Mouse (Mus musculus) lung, postnatal 36 days (tissue): ENCODE results near the gene Polr3b.

Source experiments
- DNase-seq: peaks from one replicate; pipeline ENCODE4 v3.0.0; 2022; ENCODE audit warnings: mixed read lengths

Gene Polr3b

GRCm38 (mm10) chr10:84675653-84676052 lies 53.6 kb downstream of the Polr3b start:
- DNase-seq = no peak

DNA sequence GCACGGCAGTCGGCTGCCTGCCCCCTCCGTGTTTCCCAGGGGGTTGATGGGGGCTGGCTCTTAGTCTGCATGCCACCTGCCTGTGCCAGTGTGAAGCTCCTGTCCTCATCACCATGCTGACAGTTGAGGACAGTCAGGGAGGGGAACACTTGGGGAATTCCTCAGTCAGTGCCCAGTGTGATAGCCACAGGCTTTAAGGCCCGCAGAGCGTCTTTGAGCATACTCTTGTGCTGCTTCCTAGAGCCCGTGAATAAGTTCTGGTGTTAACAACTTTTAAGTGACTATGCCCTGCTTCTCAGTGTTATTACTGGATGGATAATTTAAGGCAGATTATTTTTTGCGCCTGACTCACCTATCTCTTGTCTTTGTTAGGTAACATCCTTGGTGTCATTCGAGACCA lies 54.4 kb downstream of the Polr3b start:
- no peak for DNase-seq

- DNase-seq = no peak
Measured at GRCm38 (mm10) chr10:84677871-84678270, 55.8 kb downstream of the Polr3b start.

GRCm38 (mm10) chr10:84678441-84678840 lies 56.3 kb downstream of the Polr3b start:
- DNase-seq = peak; percentile 58

GRCm38 (mm10) chr10:84685444-84686121 lies 63.5 kb downstream of the Polr3b start:
- DNase-seq = no peak

GRCm38 (mm10) chr10:84686122-84686497 lies 64.0 kb downstream of the Polr3b start:
- DNase-seq = peak; percentile 10

DNA sequence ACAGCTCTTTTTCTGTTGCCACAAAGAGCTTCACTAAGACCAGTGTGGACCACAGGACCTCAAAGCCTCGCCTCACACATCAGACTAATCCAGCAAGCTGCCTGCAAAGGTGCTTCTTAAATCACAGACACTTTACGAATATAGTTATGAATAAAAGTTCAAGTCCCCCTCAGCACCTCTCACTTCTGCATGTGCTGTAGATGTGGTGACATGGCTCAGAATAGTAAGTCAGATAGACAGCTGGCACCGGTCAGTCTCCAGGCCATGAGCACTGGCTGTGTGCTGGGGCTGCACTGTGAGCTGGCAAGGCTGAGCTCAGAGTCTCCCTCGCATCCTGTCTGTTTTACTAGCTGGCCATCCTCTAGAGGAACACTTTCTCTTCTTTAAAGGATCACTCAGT lies 64.6 kb downstream of the Polr3b start:
- no peak for DNase-seq

DNA sequence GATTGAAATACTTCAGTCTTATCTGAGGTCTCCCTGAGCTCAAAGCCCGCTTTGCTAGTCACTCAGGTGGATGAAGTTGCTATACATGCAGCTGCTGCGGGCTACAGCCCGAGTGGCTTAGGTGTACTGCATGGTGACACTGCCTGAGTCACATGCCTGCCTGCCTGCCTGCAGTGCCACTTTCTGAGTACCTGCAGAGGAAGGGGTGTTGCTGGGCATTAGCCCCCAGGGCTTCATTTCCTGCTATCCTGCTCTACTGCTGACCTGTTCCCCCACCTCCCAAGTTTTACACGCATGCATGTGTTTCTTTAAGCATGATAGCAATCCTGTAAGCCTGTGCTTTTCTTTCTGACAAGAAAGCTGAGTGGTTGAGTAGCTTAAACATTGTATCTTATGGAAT lies 65.6 kb downstream of the Polr3b start:
- no peak for DNase-seq

DNA sequence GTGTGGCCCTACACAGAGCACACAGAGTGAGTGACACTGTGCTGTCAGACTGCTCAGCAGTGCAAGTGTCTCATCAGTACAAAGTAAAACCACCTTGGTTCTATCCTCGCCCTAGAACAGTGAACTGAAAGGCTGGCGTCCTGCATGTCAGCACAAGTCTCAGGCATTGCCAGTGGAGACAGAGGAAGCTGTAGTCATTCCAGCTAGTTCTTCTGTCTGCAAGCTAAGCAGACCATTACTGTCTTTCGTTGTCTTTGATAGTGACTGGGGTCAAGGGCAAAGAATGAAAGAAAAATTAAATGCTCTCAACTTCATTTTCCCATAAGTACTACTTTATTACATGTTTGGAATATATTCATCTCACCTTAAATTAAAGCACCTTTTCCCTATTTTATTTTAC lies 67.8 kb downstream of the Polr3b start:
- DNase-seq = no peak

GRCm38 (mm10) chr10:84690818-84691217 lies 68.7 kb downstream of the Polr3b start:
- no peak for DNase-seq

DNA sequence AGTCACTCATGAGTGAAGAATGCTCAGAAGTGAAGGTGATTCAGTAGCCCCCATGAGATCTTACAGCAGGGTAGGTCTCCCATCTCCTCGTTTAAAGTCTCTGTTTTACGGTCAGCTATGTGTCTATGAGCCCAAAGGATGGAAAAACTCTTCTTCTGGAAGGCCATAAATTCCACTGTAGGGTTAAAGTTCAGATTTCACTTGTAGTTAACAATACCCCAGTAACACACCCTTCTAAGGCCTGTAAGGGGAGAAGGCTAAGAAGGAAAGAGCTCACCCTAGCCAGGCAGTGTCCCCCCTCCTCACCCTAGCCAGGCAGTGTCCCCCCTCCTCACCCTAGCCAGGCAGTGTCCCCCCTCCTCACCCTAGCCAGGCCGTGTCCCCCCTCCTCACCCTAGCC lies 69.6 kb downstream of the Polr3b start:
- DNase-seq = no peak

GRCm38 (mm10) chr10:84693841-84694638 lies 71.9 kb downstream of the Polr3b start:
- DNase-seq = no peak

- DNase-seq = no peak
Measured at GRCm38 (mm10) chr10:84700236-84700987, 78.3 kb downstream of the Polr3b start.

DNA sequence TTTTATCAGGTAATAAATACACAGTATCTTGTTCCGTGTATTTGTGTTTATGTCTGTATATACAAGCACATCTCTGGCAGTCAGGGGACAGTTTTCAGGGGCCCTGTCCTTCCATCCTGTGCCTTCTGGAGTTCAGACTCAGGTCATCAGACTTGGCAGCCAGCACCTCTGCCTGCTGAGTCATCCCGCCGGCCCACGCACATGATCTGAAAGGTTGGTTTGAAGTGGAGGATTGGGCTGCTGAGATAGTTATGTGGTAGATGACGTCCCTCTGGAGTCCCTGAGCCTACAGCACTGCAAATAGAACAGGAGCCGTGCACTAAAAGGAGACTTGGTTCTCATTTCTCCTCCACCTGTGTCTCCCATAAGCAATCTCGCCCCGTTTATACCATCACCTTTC lies 79.0 kb downstream of the Polr3b start:
- DNase-seq = peak; percentile 37

DNA sequence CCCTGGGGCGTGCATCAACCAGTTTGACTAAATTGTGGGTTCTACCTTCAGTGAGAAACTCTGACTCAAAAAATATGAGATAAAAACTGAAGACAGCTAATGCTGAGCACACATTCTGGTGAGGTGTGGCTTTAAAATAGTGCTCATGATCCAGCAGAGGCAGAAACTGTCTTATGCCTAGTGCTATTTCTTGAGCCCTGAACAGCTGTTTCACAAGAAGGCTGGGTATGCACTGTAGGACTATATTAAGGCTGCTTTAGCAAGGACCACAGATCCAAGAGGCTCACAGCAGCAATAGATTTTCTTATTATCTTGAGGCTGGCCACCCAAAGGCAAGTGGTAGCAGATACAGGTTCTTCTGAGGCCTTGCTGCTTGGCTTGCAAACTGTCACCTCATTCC lies 80.0 kb downstream of the Polr3b start:
- DNase-seq = no peak

DNA sequence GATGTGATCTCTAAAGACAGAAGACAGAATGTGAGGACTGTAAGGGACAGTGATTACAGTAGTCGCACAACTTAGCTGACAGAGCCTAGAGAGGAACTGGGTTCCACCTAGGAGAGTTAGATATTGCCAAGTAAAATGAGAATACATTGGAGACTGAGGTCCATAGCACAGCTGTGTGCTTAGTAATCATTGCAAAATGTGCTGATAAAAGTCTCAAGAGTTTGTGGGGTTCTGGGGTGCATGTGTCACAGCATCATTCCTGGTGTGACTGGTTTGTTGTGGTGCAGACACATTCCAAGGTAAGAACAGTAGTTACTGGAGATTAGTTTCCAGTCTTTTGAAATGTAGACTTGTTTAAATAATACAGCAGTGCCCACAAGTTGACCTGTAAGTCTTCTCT lies 82.5 kb downstream of the Polr3b start:
- DNase-seq = no peak

DNA sequence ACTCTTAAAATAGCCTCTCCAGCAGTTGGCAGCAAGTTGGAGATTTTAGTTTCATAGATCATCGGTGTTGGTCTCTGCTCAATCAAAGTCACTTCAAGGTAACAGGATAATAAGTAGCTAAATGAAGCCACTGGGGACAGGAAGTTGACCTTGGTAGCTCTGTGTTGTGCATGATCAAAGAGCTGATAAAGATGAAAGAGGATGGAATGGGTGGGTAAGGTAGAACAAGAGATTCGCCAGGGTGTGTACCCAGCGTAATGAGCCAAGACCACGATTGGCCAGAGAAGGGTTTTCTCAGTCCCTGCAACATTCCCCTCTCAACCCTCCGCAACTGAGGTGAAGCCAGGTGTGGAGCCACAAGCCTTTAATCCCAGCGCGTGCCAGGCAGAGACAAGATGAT lies 83.1 kb downstream of the Polr3b start:
- no peak for DNase-seq

DNA sequence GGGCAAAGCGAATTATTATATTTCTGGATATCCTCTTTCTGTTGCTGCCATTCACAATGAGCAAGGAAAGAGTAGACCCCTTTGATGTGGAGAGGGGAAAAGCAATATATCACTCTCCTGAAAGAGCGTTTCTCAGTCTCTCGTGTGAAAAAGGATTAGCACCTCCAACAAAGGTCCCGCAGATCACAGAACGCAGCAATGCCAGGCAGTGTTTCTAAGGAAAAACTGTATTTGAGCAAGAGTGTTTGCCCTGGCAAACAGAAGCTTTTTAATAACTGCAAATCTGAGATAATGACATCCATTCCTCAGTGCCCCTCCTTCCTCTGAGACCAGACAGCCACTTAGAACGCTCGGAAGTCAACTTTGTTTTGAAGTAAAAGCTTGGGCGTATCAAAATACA lies 84.5 kb downstream of the Polr3b start:
- DNase-seq = no peak

DNA sequence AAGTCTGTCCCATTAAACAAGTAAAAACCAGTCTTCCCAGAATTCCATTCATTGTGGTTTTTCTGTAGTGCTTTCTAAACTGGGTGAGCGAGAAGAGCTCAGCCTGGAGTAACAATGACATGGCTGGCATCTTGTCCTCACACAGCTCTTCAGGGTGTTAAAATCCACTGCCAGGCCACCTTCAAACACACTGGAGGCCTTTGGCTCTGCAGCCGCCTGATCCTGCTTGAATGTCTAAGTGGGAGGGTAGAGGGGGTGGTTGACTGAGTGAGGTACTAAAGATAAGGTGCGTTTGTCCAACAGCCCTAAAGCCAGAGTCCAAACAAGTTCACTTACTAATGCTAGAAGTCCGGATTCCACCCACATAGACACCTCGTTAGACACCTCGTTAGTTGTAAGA lies 85.1 kb downstream of the Polr3b start:
- DNase-seq = peak; percentile 29

DNA sequence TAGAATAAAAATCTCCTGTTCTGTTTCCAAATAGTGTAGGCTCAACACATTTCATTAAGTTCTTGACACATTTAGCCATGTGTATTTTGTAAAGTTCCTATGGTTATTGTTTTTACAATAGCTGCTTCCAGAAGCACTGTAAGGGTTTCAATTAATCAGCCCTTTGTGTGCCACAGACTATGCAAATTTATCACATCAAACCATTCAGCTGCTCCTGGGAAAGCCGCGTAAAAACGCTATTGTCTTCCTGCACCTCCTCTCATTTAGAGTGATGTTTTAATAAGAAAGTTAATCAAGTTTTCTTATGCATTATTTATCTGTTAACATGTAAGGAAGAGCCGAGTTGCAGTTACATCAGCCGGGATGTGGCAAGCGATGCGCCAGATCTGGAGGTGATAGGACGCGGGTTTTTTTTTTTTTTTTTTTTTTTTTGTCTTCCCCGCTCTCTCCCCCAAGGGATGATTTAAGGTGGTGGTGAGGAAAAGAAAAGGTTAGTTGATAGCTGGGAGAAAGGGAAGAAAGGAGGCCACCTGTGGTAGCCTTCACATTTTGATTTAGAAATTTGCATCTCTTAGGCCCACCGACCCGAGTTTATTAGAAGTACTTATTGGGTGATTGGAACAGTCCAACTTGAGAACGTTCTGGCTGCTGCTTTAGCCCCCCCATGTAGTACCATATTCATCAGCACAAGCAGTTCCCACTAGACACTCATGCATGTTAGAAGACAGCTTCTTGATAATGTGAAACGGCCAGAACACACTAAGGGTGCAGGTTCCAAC lies 85.8 kb downstream of the Polr3b start:
- DNase-seq = no peak

GRCm38 (mm10) chr10:84710192-84710591 lies 88.1 kb downstream of the Polr3b start:
- DNase-seq = no peak

- no peak for DNase-seq
Measured at GRCm38 (mm10) chr10:84710827-84711226, 88.7 kb downstream of the Polr3b start.

- no peak for DNase-seq
Measured at GRCm38 (mm10) chr10:84711479-84711878, 89.4 kb downstream of the Polr3b start.
